Mouse (Mus musculus): ENCODE results near the gene Zswim4.

GRCm38 (mm10) chr8:84217206-84217605 is 19.6 kb downstream of the Zswim4 start:
- TF ChIP-seq CTCF (conservative IDR thresholded peaks at IDR 0.05; ENCODE audit: low read length) = no peak
- TF ChIP-seq NANOG (IDR thresholded peaks at IDR 0.05; ENCODE audit: borderline replicate concordance, low read length) = no peak
